Mouse (Mus musculus) midbrain, embryonic 14.5 days (tissue): ENCODE results near the gene Nme8. TPM values are rescaled to one million over a fixed set of nuclear protein-coding genes. Genes with fewer than 3 reads are reported as not detected.

ENCODE experiments used
- ATAC-seq: fragments of 200-750 bp; cut with Nextera tagmentation; 2 replicates; pipeline ENCODE4 v1.8.0; 2017; ENCODE audit warnings: moderate number of reproducible peaks, moderate library complexity; ENCODE audit not compliant: low FRiP score, low TSS enrichment
- DNase-seq: peaks from one replicate; pipeline ENCODE4 v3.0.0-alpha.2; 2015
- H3K27ac ChIP-seq: fragments of 300-500 bp; sonication (generic); replicated peaks from 2 replicates; pipeline ENCODE4 v1.5.1; 2014; ENCODE audit warnings: mild to moderate bottlenecking, low read depth, low read length, moderate library complexity
- H3K27me3 ChIP-seq: fragments of 300-500 bp; sonication (generic); 2 replicates; pipeline ENCODE4 v1.6.1; 2014; ENCODE audit warnings: low read length, control low read depth, mixed read lengths; ENCODE audit not compliant: control insufficient read depth, insufficient read depth
- H3K36me3 ChIP-seq: fragments of 300-500 bp; sonication (generic); 2 replicates; pipeline ENCODE4 v1.6.1; 2014; ENCODE audit warnings: low read length, control low read depth; ENCODE audit not compliant: control insufficient read depth, insufficient read depth
- H3K4me1 ChIP-seq: fragments of 300-500 bp; sonication (generic); 2 replicates; pipeline ENCODE4 v1.6.1; 2014; ENCODE audit warnings: mild to moderate bottlenecking, antibody characterized with exemption, low read length, control low read depth; ENCODE audit not compliant: control insufficient read depth, insufficient read depth
- H3K4me2 ChIP-seq: fragments of 300-500 bp; sonication (generic); 2 replicates; pipeline ENCODE4 v1.6.1; 2014; ENCODE audit warnings: mild to moderate bottlenecking, low read length, moderate library complexity
- H3K4me3 ChIP-seq: fragments of 300-500 bp; sonication (generic); replicated peaks from 2 replicates; pipeline ENCODE4 v1.5.1; 2014; ENCODE audit warnings: low read depth, low read length
- H3K9ac ChIP-seq: fragments of 300-500 bp; sonication (generic); replicated peaks from 2 replicates; pipeline ENCODE4 v1.6.1; 2014; ENCODE audit warnings: mild to moderate bottlenecking, low read length, moderate library complexity
- H3K9me3 ChIP-seq: fragments of 300-500 bp; sonication (generic); 2 replicates; pipeline ENCODE4 v1.6.1; 2016; ENCODE audit warnings: low read length, control low read depth, mixed read lengths; ENCODE audit not compliant: control insufficient read depth
- WGBS: fragments of 180-500 bp; shearing (Covaris S2); extraction: QIAGEN DNeasy Blood & Tissue Kit; methylation state at CpG from one replicate; pipeline ENCODE4 v1.1.7; 2014; 5-methylcytosine and 5-hydroxymethylcytosine counted together
- polyA plus RNA-seq: library from polyadenylated mRNA; unstranded; fragments of >200 nt; fragmentation: Nextera tagmentation; extraction: Ambion mirVana; gene quantifications from 2 replicates; pipeline ENCODE4 v1.2.1, GENCODE M21; 2014

Nme8 gene
- polyA plus RNA-seq, 1 experiment from 2014 or later: not detected

DNA sequence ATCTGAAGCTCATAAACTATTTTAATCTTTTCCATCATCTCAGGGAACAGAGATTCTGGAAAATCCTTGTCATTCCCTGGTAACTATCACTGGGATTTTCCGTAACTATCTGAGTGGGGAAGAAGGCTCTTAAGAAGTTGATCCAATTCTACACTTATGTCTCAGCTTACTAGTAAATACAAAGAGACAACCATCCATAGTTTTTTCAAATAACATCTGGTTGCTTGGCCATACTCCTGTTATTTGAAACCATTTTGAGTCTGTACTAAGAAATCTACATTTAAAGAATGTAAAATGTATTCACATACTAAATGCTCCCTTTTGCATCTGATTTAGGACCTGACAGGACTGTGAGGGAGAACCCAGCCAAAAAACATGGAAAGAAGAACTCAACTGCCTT lies 84.2 kb downstream of the Nme8 start:
- Histone ChIP-seq H3K36me3 (no peaks in the 10 kb centered on the region), H3K27ac (no peak overlapping the region), H3K9me3 (no peaks in the 10 kb centered on the region), H3K4me1 (peaks cover 18% of the 10 kb centered on the region), H3K9ac (no peak overlapping the region), H3K4me2 (no peak overlapping the region), H3K27me3 (no peaks in the 10 kb centered on the region), H3K4me3 (no peak overlapping the region)
- ATAC-seq: no peak
- 48% methylated on average over 1 of the region's 1 CpGs for WGBS
- no peak for DNase-seq

DNA sequence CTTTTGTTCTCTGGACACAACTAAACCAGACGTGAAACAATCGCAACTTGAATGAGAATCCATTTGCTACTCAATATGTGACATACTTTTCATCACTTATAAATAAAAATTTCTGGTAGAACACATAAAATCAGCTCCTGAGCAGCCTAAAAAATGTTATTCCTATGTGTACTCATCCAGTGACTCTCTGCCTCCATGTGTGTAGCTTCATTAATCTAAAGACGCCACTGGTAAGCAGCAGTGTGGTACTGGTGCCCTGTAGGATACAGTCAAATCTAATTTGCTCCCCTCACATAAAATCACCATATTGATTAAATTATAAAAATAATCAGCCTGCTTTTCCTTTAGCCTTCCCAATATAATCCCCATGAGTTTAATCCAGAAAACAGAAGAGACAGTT lies 84.6 kb downstream of the Nme8 start:
- WGBS: 29% methylated on average over 3 of the region's 3 CpGs

DNA sequence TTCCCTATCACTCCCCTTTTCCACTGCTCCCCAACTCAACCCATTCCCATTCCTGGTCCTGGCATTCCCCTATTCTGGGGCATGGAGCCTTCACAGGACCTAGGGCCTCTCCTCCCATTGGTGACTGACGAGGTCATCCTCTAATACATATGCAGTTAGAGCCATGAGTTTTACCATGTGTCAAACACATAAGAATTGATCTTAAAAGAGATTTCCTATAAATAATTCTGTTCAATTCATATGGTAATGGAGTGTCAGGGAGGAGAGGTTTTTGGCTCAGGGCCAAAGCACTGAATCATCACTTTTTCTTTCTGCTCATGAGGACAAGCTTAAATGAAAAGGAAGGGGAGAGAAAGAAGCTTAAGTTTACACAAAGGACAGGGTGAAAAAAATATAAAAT lies 85.2 kb downstream of the Nme8 start:
- no peaks in the 10 kb centered on the region for H3K36me3 ChIP-seq
- ATAC-seq (peak; percentile 46; the same call in 1 of the 2 replicates), DNase-seq (peak; percentile 76)
- H3K27me3 ChIP-seq: no peaks in the 10 kb centered on the region
- WGBS: 2% methylated on average over 1 of the region's 1 CpGs
- no peak overlapping the region for H3K4me3 ChIP-seq
- H3K27ac ChIP-seq: no peak overlapping the region
- H3K9me3 ChIP-seq: no peaks in the 10 kb centered on the region
- peak overlapping the region; percentile 11; the same call in 1 of the 2 replicates for H3K4me2 ChIP-seq
- H3K9ac ChIP-seq: no peak overlapping the region
- peaks cover 12% of the 10 kb centered on the region for H3K4me1 ChIP-seq

More for the DNA sequence above, 84.6 kb downstream of the Nme8 start:
- ATAC-seq: no peak
- H3K4me3 ChIP-seq: no peak overlapping the region
- H3K27me3 ChIP-seq: no peaks in the 10 kb centered on the region
- H3K4me1 ChIP-seq: peaks cover 14% of the 10 kb centered on the region
- DNase-seq: no peak
- H3K4me2 ChIP-seq: no peak overlapping the region; the same call in 1 of the 2 replicates
- no peak overlapping the region for H3K27ac ChIP-seq
- no peak overlapping the region for H3K9ac ChIP-seq
- H3K9me3 ChIP-seq: no peaks in the 10 kb centered on the region
- no peaks in the 10 kb centered on the region for H3K36me3 ChIP-seq

DNA sequence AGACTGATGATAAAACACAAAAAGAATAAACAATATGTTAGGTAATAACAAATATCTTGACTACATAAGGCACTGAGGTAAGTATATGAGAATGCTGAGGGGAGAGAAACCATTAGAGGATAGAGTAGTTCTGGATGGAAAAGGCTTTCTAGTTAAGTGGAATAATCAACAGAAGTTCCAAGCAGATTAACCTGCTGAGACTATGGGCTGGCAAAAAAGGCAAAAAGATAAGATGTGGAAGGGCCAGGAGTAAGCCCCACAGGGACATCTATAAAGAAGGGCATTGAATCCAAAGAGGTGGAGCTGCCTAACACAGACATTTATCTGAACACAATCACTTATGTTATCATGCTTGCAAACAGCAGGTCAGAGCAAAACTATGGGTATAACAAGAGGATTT lies 89.5 kb downstream of the Nme8 start:
- no peak overlapping the region for H3K4me3 ChIP-seq
- peaks cover 10% of the 10 kb centered on the region for H3K4me1 ChIP-seq
- no peak overlapping the region for H3K9ac ChIP-seq
- no peaks in the 10 kb centered on the region for H3K36me3 ChIP-seq
- ATAC-seq (no peak), DNase-seq (no peak)
- no peaks in the 10 kb centered on the region for H3K9me3 ChIP-seq
- H3K27ac ChIP-seq: no peak overlapping the region
- no peaks in the 10 kb centered on the region for H3K27me3 ChIP-seq
- no peak overlapping the region for H3K4me2 ChIP-seq

DNA sequence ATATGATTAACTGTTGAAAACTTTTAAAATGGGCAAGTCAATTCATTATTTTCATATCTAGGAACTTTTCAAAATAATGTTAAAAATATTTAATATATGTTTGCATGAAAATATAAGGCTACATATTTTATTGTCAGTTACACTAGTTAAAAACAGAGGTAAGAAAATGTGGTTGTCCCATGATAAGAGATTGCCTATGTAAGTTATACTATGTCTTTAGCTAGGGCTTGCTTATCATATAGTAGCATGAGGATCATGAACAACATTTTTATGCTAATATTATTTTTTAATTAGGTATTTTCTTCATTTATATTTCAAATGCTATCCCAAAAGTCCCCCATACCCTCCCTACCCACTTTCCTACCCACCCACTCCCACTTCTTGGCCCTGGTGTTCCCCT lies 92.7 kb downstream of the Nme8 start:
- Histone ChIP-seq H3K36me3 (no peaks in the 10 kb centered on the region), H3K4me1 (no peaks in the 10 kb centered on the region), H3K9ac (no peak overlapping the region), H3K4me2 (no peak overlapping the region), H3K27ac (no peak overlapping the region), H3K27me3 (no peaks in the 10 kb centered on the region), H3K9me3 (no peaks in the 10 kb centered on the region), H3K4me3 (no peak overlapping the region)
- ATAC-seq: no peak
- no peak for DNase-seq

DNA sequence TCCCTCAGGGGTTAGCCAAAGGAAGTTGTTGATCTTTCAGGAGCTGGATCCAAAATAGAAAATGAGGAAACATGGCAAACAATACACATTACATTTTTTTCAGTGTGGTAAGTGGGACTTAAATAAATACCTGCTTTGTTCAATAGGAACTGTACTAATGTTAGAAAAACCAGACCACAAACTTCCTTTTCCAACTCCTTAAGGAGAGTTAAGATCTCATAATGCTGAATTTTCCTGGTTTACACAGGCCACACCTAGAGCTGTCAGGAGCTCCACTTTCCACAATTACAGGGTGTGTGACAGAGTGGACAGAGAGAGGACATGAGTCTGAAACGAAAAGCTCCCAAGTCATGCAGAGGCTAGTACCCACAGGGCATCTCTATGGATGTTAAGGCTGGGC lies 93.9 kb downstream of the Nme8 start:
- Histone ChIP-seq H3K36me3 (no peaks in the 10 kb centered on the region), H3K4me3 (no peak overlapping the region), H3K27me3 (no peaks in the 10 kb centered on the region), H3K4me2 (no peak overlapping the region), H3K4me1 (no peaks in the 10 kb centered on the region), H3K9me3 (no peaks in the 10 kb centered on the region), H3K9ac (no peak overlapping the region), H3K27ac (no peak overlapping the region)
- ATAC-seq (no peak), DNase-seq (no peak)
- WGBS: 91% methylated on average over 1 of the region's 1 CpGs

DNA sequence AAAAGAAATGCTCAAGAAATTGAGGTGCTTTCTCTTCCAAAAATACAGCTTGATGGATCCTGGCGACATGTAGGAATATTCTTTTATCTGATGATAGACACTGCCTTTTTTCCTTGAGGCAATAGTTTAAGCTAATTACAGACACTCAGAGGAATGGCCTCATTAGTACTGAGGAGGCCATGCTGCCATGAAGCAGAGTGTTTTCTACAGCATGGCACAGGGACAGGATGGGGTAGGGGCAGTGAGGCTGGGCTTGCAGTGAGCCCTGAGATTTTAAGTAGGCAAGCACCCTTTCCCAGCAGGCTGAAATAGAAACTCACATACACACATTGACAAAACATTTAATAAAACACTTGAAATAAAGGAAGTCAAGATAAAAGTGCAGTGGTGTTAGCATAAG lies 95.1 kb downstream of the Nme8 start:
- no peak for DNase-seq

DNA sequence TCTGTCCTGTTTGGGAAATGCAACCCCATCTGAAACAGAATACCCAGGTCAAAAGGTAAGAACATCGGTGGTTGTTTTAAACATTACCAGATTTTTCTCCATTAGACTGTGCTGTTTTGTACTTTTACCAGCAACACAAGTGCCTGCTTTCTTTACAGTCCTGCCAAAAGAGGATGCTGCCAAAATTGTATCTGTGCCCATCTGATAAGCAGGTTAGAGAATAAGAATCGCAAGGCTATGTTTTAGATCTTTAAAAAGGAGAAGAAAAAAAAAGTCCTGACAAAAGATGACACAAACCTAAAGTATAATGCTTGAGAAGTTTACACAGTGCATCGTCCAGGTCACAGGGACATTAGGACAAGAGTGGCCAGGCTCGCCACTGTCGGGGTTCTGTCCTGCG lies 98.4 kb downstream of the Nme8 start:
- WGBS: 93% methylated on average over 6 of the region's 6 CpGs
- DNase-seq: no peak

More for the DNA sequence above, 95.1 kb downstream of the Nme8 start:
- no peak overlapping the region for H3K9ac ChIP-seq
- H3K9me3 ChIP-seq: no peaks in the 10 kb centered on the region
- no peaks in the 10 kb centered on the region for H3K4me1 ChIP-seq
- H3K4me2 ChIP-seq: no peak overlapping the region
- H3K27me3 ChIP-seq: no peaks in the 10 kb centered on the region
- H3K36me3 ChIP-seq: no peaks in the 10 kb centered on the region
- no peak overlapping the region for H3K27ac ChIP-seq
- no peak overlapping the region for H3K4me3 ChIP-seq
- no peak for ATAC-seq
- WGBS: 80% methylated on average over 1 of the region's 1 CpGs

DNA sequence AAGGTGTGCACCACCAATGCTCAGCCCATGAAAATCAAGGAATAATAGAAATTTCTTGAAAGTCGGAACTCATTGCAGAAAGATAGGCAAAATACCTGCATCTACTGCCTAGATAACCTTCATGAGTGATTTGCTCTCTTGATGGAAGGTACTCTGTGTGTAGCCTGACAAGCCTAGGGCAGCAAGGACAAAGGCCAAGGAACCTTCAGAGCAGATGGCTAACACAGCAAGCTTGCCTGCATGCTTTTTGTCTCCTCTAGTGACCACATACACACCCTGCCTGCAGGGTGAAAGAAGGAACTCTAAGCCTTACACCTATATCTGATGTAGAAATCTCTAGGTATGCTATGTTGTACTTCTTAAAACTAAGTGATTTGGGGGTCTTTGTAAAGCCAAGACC lies 102.5 kb downstream of the Nme8 start:
- WGBS: 95% methylated on average over 1 of the region's 1 CpGs
- H3K27me3 ChIP-seq: no peaks in the 10 kb centered on the region

More for the DNA sequence above, 98.4 kb downstream of the Nme8 start:
- H3K9ac ChIP-seq: no peak overlapping the region
- H3K27ac ChIP-seq: no peak overlapping the region
- no peaks in the 10 kb centered on the region for H3K27me3 ChIP-seq
- no peaks in the 10 kb centered on the region for H3K36me3 ChIP-seq
- no peaks in the 10 kb centered on the region for H3K9me3 ChIP-seq
- no peak overlapping the region for H3K4me3 ChIP-seq
- no peak overlapping the region for H3K4me2 ChIP-seq
- no peak for ATAC-seq
- no peaks in the 10 kb centered on the region for H3K4me1 ChIP-seq

More for the DNA sequence above, 102.5 kb downstream of the Nme8 start:
- 0 out of 2 replicates have a peak, but pooled peaks cover 2% of the 10 kb centered on the region for H3K36me3 ChIP-seq
- H3K4me3 ChIP-seq: no peak overlapping the region
- H3K27ac ChIP-seq: no peak overlapping the region
- no peaks in the 10 kb centered on the region for H3K4me1 ChIP-seq
- ATAC-seq (no peak), DNase-seq (no peak)
- H3K9me3 ChIP-seq: no peaks in the 10 kb centered on the region
- no peak overlapping the region for H3K9ac ChIP-seq
- H3K4me2 ChIP-seq: no peak overlapping the region
